Mouse (Mus musculus) hindbrain, embryonic 15.5 days (tissue): ENCODE measurements around the gene Git2. TPM values are rescaled to one million over a fixed set of nuclear protein-coding genes. Genes with fewer than 3 reads are reported as not detected.
A peak's percentile ranks its signal among the peaks of the same experiment; 100 is the strongest.

Experiments used
- ATAC-seq: fragments of 200-750 bp; cut with Nextera tagmentation; 2 replicates; pipeline ENCODE4 v1.8.0; 2017; ENCODE audit warnings: low read depth, moderate number of reproducible peaks, moderate TSS enrichment; ENCODE audit not compliant: low FRiP score
- H3K27ac ChIP-seq: fragments of 300-500 bp; sonication (generic); replicated peaks from 2 replicates; pipeline ENCODE4 v1.5.1; 2015; ENCODE audit warnings: mild to moderate bottlenecking, inconsistent platforms
- H3K27me3 ChIP-seq: fragments of 300-500 bp; sonication (generic); 2 replicates; pipeline ENCODE4 v1.6.1; 2015; ENCODE audit warnings: control low read depth, inconsistent platforms
- H3K36me3 ChIP-seq: fragments of 300-500 bp; sonication (generic); 2 replicates; pipeline ENCODE4 v1.6.1; 2015; ENCODE audit warnings: control low read depth, inconsistent platforms
- H3K4me1 ChIP-seq: fragments of 300-500 bp; sonication (generic); replicated peaks from 2 replicates; pipeline ENCODE4 v1.6.1; 2015; ENCODE audit warnings: control low read depth, inconsistent platforms
- H3K4me2 ChIP-seq: fragments of 300-500 bp; sonication (generic); 2 replicates; pipeline ENCODE4 v1.6.1; 2015; ENCODE audit warnings: moderate library complexity, mild to moderate bottlenecking, inconsistent platforms
- H3K4me3 ChIP-seq: fragments of 300-500 bp; sonication (generic); 2 replicates; pipeline ENCODE4 v1.5.1; 2015; ENCODE audit warnings: mild to moderate bottlenecking, inconsistent platforms
- H3K9ac ChIP-seq: fragments of 300-500 bp; sonication (generic); 2 replicates; pipeline ENCODE4 v1.6.1; 2015; ENCODE audit warnings: inconsistent platforms
- H3K9me3 ChIP-seq: fragments of 300-500 bp; sonication (generic); 2 replicates; pipeline ENCODE4 v1.6.1; 2016; ENCODE audit warnings: control low read depth, inconsistent platforms
- WGBS: fragments of 180-500 bp; shearing (Covaris S2); methylation state at CpG from one replicate; pipeline ENCODE4 v1.1.7; 2015; 5-methylcytosine and 5-hydroxymethylcytosine counted together
- polyA plus RNA-seq: library from polyadenylated mRNA; unstranded; fragments of >200 nt; fragmentation: Nextera tagmentation; extraction: Ambion mirVana; gene quantifications from 2 replicates; pipeline ENCODE4 v1.2.1, GENCODE M21; 2015

Git2 gene
- polyA plus RNA-seq, 1 experiment from 2014 or later = 52.8 TPM

- ATAC-seq = peak; percentile 78
- no peak within 1 kb of the TSS for H3K27ac ChIP-seq
These were observed 67.8 kb downstream of the Git2 start, which contains the start of gene Tchp for GRCm38 (mm10) chr5:114707265-114708068. Gene Tchp (plus strand): TSS chr5:114707760.

GRCm38 (mm10) chr5:114702403-114703392, 72.6 kb downstream of the Git2 start:
- no peak overlapping the region for H3K9ac ChIP-seq
- ATAC-seq = no peak
- WGBS = 63% methylated on average over 14 of the region's 14 CpGs
- no peak overlapping the region for H3K4me2 ChIP-seq
- no peak overlapping the region for H3K4me3 ChIP-seq
- no peaks in the 10 kb centered on the region for H3K9me3 ChIP-seq
- no peaks in the 10 kb centered on the region for H3K4me1 ChIP-seq
- H3K27me3 ChIP-seq = no peaks in the 10 kb centered on the region
- no peak overlapping the region for H3K27ac ChIP-seq
- H3K36me3 ChIP-seq = no peaks in the 10 kb centered on the region

More at GRCm38 (mm10) chr5:114707265-114708068, 67.8 kb downstream of the Git2 start, which contains the start of gene Tchp:
- WGBS = 6% methylated on average over 49 of the region's 49 CpGs
- H3K4me2 ChIP-seq = peak within 1 kb of the TSS; percentile 73
- no peaks in the 10 kb centered on the region for H3K9me3 ChIP-seq
- H3K4me1 ChIP-seq = peaks cover 8% of the 10 kb centered on the region
- peaks cover 18% of the 10 kb centered on the region for H3K36me3 ChIP-seq
- peak within 1 kb of the TSS; percentile 59 for H3K9ac ChIP-seq
- no peaks in the 10 kb centered on the region for H3K27me3 ChIP-seq
- peak within 1 kb of the TSS; percentile 61 for H3K4me3 ChIP-seq

- no peak for ATAC-seq
- 71% methylated on average over 7 of the region's 7 CpGs for WGBS
- Histone ChIP-seq H3K27me3 (no peaks in the 10 kb centered on the region), H3K4me2 (no peak overlapping the region), H3K4me1 (no peaks in the 10 kb centered on the region), H3K9me3 (no peaks in the 10 kb centered on the region), H3K4me3 (no peak overlapping the region), H3K27ac (no peak overlapping the region), H3K36me3 (no peaks in the 10 kb centered on the region), H3K9ac (no peak overlapping the region)
These were observed 76.3 kb downstream of the Git2 start for GRCm38 (mm10) chr5:114699015-114699414.

- peak overlapping the region; percentile 56 for H3K27ac ChIP-seq
- no peaks in the 10 kb centered on the region for H3K27me3 ChIP-seq
- H3K4me1 ChIP-seq = no peaks in the 10 kb centered on the region
- 70% methylated on average over 19 of the region's 19 CpGs for WGBS
- H3K36me3 ChIP-seq = no peaks in the 10 kb centered on the region
- ATAC-seq = peak; percentile 69; the same call in 1 of the 2 replicates
- H3K9ac ChIP-seq = no peak overlapping the region
- no peak overlapping the region for H3K4me3 ChIP-seq
- no peaks in the 10 kb centered on the region for H3K9me3 ChIP-seq
- no peak overlapping the region for H3K4me2 ChIP-seq
These were observed 77.1 kb downstream of the Git2 start for GRCm38 (mm10) chr5:114698044-114698746.

- WGBS = 85% methylated on average over 17 of the region's 17 CpGs
- no peak for ATAC-seq
These were observed 78.4 kb downstream of the Git2 start for GRCm38 (mm10) chr5:114696939-114697338.

GRCm38 (mm10) chr5:114695775-114696174, 79.5 kb downstream of the Git2 start:
- Histone ChIP-seq H3K4me2 (no peak overlapping the region), H3K27me3 (no peaks in the 10 kb centered on the region), H3K4me1 (peaks cover 4% of the 10 kb centered on the region), H3K36me3 (no peaks in the 10 kb centered on the region), H3K9me3 (no peaks in the 10 kb centered on the region), H3K27ac (no peak overlapping the region), H3K9ac (no peak overlapping the region), H3K4me3 (no peak overlapping the region)
- ATAC-seq = no peak
- WGBS = 69% methylated on average over 5 of the region's 5 CpGs

More at GRCm38 (mm10) chr5:114696939-114697338, 78.4 kb downstream of the Git2 start:
- Histone ChIP-seq H3K9ac (no peak overlapping the region), H3K9me3 (no peaks in the 10 kb centered on the region), H3K4me2 (no peak overlapping the region), H3K4me3 (no peak overlapping the region), H3K4me1 (no peaks in the 10 kb centered on the region), H3K27ac (no peak overlapping the region), H3K27me3 (no peaks in the 10 kb centered on the region), H3K36me3 (no peaks in the 10 kb centered on the region)

GRCm38 (mm10) chr5:114690633-114691567, 84.4 kb downstream of the Git2 start, which contains the start of gene Gltp:
Gene Gltp (minus strand): TSS chr5:114690984.
- H3K27ac ChIP-seq = peak within 1 kb of the TSS; percentile 63
- H3K36me3 ChIP-seq = no peaks in the 10 kb centered on the region
- H3K4me1 ChIP-seq = peaks cover 24% of the 10 kb centered on the region
- H3K4me3 ChIP-seq = peak within 1 kb of the TSS; percentile 88
- H3K9me3 ChIP-seq = no peaks in the 10 kb centered on the region
- H3K27me3 ChIP-seq = no peaks in the 10 kb centered on the region
- H3K9ac ChIP-seq = peak within 1 kb of the TSS; percentile 93
- peak; percentile 97 for ATAC-seq
- peak within 1 kb of the TSS; percentile 89 for H3K4me2 ChIP-seq
- WGBS = 5% methylated on average over 59 of the region's 75 CpGs

GRCm38 (mm10) chr5:114689700-114690366, 85.5 kb downstream of the Git2 start:
- H3K9me3 ChIP-seq = no peaks in the 10 kb centered on the region
- H3K27ac ChIP-seq = no peak overlapping the region
- peak overlapping the region; percentile 89 for H3K4me2 ChIP-seq
- peaks cover 24% of the 10 kb centered on the region for H3K4me1 ChIP-seq
- 23% methylated on average over 16 of the region's 16 CpGs for WGBS
- H3K4me3 ChIP-seq = peak overlapping the region; percentile 88
- H3K9ac ChIP-seq = peak overlapping the region; percentile 93
- no peaks in the 10 kb centered on the region for H3K27me3 ChIP-seq
- no peak for ATAC-seq
- no peaks in the 10 kb centered on the region for H3K36me3 ChIP-seq

GRCm38 (mm10) chr5:114688703-114689102, 86.6 kb downstream of the Git2 start:
- Histone ChIP-seq H3K4me1 (peaks cover 24% of the 10 kb centered on the region), H3K36me3 (no peaks in the 10 kb centered on the region), H3K9ac (no peak overlapping the region), H3K4me3 (no peak overlapping the region), H3K27ac (no peak overlapping the region), H3K9me3 (no peaks in the 10 kb centered on the region), H3K4me2 (peak overlapping the region; percentile 89; the same call in 1 of the 2 replicates), H3K27me3 (no peaks in the 10 kb centered on the region)
- ATAC-seq = no peak
- WGBS = 83% methylated on average over 13 of the region's 13 CpGs

- H3K9me3 ChIP-seq = no peaks in the 10 kb centered on the region
- ATAC-seq = no peak
- H3K4me3 ChIP-seq = no peak overlapping the region
- H3K9ac ChIP-seq = no peak overlapping the region
- H3K27me3 ChIP-seq = no peaks in the 10 kb centered on the region
- peaks cover 24% of the 10 kb centered on the region for H3K4me1 ChIP-seq
- no peak overlapping the region for H3K4me2 ChIP-seq
- H3K27ac ChIP-seq = no peak overlapping the region
- H3K36me3 ChIP-seq = no peaks in the 10 kb centered on the region
These were observed 87.4 kb downstream of the Git2 start for GRCm38 (mm10) chr5:114687901-114688300.
